Mouse (Mus musculus): ENCODE measurements around the gene Ptar1.

GRCm38 (mm10) chr19:23652644-23653043 lies 34.6 kb upstream of the Ptar1 start, which contains the start of gene 1700028P14Rik:
- TF ChIP-seq CTCF (IDR thresholded peaks at IDR 0.05; ENCODE audit: borderline replicate concordance, insufficient read depth, low read length) (no peak), POLR2A (IDR thresholded peaks at IDR 0.05; ENCODE audit: low read depth, low read length) (no peak)
